Comparison of ENCODE assay signal across 11 mouse cellular contexts in the genomic region with DNA sequence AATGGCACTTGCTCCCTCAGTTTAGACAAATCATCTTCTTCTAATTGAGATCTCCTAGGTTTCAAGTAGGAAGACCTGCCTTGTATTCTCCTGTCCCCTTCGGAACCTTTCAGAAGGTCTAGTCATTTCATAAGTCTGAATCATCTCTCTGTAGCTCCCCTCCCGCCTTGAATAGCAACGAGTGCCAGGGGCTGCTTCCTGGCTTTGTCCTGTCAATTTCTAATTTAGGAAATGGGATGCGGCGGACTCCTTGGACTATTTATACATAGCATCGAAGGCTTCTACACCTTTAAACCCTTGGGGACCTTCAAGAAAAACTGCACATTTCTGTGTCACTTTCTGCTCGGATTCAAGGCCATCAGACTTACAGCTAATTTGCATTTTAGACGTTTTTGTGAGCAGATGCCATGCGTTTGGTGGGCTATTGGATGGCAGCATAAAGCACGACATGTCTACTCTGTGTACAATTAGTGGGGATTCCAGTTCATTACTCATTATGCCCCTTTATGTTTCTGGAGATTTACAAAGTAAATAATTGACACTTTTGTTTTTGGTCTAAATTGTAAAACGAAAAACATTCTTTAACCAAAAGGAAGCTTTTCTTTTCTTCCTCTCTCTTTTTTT.
DNase-seq lines count a peak whose midpoint lies in the region; ATAC-seq and TF ChIP-seq lines count a peak whose summit lies in the region.
"Had no signal": no experiment of that assay in that cellular context is flagged by ENCODE, and none has a peak within 500 bp of the region (broad histone marks: within the 10 kb centered on the region; RNA-seq: fewer than 3 reads in every experiment).

No protein-coding gene starts in this region.

- no peak for TF ChIP-seq POLR2A in lung, adult 2 months (IDR thresholded peaks at IDR 0.05; ENCODE audit: borderline replicate concordance, extremely low read depth, low read depth, low read length)

- TF ChIP-seq CTCF in lung, adult 2 months (IDR thresholded peaks at IDR 0.05; ENCODE audit: insufficient read depth, low read length) = no peak

- H3K36me3 ChIP-seq in heart, embryonic 12.5 days = no peaks in the 10 kb centered on the region
- H3K36me3 ChIP-seq in forebrain, embryonic 14.5 days (ENCODE audit: control insufficient read depth, insufficient read depth, low read length) = no peaks in the 10 kb centered on the region
- H3K36me3 ChIP-seq: liver, embryonic 15.5 days; neural tube, embryonic 12.5 days had no signal

- H3K27ac ChIP-seq in heart, embryonic 12.5 days (ENCODE audit: poor library complexity, severe bottlenecking) = no peak overlapping the region
- H3K27ac ChIP-seq in forebrain, embryonic 14.5 days (ENCODE audit: low read depth, low read length) = 0 out of 2 replicates have a peak overlapping the region, but pooled peaks have one; percentile 2
- H3K27ac ChIP-seq: heart, adult 2 months; liver, embryonic 15.5 days; neural tube, embryonic 12.5 days had no signal

- no peaks in the 10 kb centered on the region for H3K4me1 ChIP-seq in heart, embryonic 12.5 days (replicated peaks)
- no peaks in the 10 kb centered on the region for H3K4me1 ChIP-seq in lung, adult 2 months (ENCODE audit: control insufficient read depth, insufficient read depth, low read length)
- peaks cover 9% of the 10 kb centered on the region; the same call in 1 of the 2 replicates for H3K4me1 ChIP-seq in forebrain, embryonic 14.5 days (ENCODE audit: control insufficient read depth, insufficient read depth, low read length)
- H3K4me1 ChIP-seq: liver, embryonic 15.5 days; neural tube, embryonic 12.5 days had no signal

- H3K4me2 ChIP-seq in heart, embryonic 12.5 days = peak overlapping the region; percentile 26; the same call in 1 of the 2 replicates
- H3K4me2 ChIP-seq in forebrain, embryonic 14.5 days (ENCODE audit: low read length) = peak overlapping the region; percentile 39
- H3K4me2 ChIP-seq: liver, embryonic 15.5 days; neural tube, embryonic 12.5 days had no signal

- no peaks in the 10 kb centered on the region for H3K27me3 ChIP-seq in heart, embryonic 12.5 days (replicated peaks)
- no peaks in the 10 kb centered on the region for H3K27me3 ChIP-seq in forebrain, embryonic 14.5 days (replicated peaks; ENCODE audit: control insufficient read depth, insufficient read depth, low read length)
- H3K27me3 ChIP-seq: liver, embryonic 15.5 days; neural tube, embryonic 12.5 days had no signal

- no peaks in the 10 kb centered on the region for H3K9me3 ChIP-seq in heart, embryonic 12.5 days (replicated peaks)
- H3K9me3 ChIP-seq in forebrain, embryonic 14.5 days (replicated peaks; ENCODE audit: control insufficient read depth, low read length) = no peaks in the 10 kb centered on the region
- H3K9me3 ChIP-seq: liver, embryonic 15.5 days; neural tube, embryonic 12.5 days had no signal

- no peak for DNase-seq in heart, adult 18-20 months
- DNase-seq in lung, postnatal 4 days = peak; percentile 6 to 18
- DNase-seq in lung, adult 2 months = no peak
- peak; percentile 75 for DNase-seq in forebrain, embryonic 14.5 days (ENCODE audit: low spot score)
- peak; percentile 40 to 72 for DNase-seq in kidney, postnatal 25 days
- DNase-seq: right cerebral cortex, postnatal 14 days had no signal

- ATAC-seq in heart, embryonic 12.5 days (ENCODE audit: insufficient number of reproducible peaks, low FRiP score) = no peak
- peak; percentile 87 for ATAC-seq in forebrain, embryonic 14.5 days
- ATAC-seq in megakaryocyte, adult 5-6 weeks (ENCODE audit: poor library complexity, severe bottlenecking) = no peak

- no peak overlapping the region for H3K9ac ChIP-seq in heart, embryonic 12.5 days
- H3K9ac ChIP-seq in forebrain, embryonic 14.5 days (ENCODE audit: low read length) = no peak overlapping the region
- H3K9ac ChIP-seq: liver, embryonic 15.5 days; neural tube, embryonic 12.5 days had no signal

- 46% methylated on average over 11 of the region's 11 CpGs for WGBS in heart, embryonic 12.5 days
- WGBS in lung, adult 2 months = 37% methylated on average over 11 of the region's 11 CpGs
- WGBS in forebrain, embryonic 14.5 days = 11% methylated on average over 11 of the region's 11 CpGs

- no peak overlapping the region for H3K4me3 ChIP-seq in heart, embryonic 12.5 days
- no peak overlapping the region for H3K4me3 ChIP-seq in lung, adult 2 months (replicated peaks; ENCODE audit: extremely low read depth, low read depth, low read length)
- no peak overlapping the region for H3K4me3 ChIP-seq in forebrain, embryonic 14.5 days (ENCODE audit: low read depth, low read length)
- H3K4me3 ChIP-seq: heart, adult 2 months; liver, embryonic 15.5 days; neural tube, embryonic 12.5 days had no signal

Comparison
In these comparisons a context has a peak if more than half of its experiments do, and no peak if none do; other contexts are left out.
1. DNase-seq: peak in lung, postnatal 4 days (2 of 2), forebrain, embryonic 14.5 days (single experiment) and kidney, postnatal 25 days (2 of 2); none in heart, adult 18-20 months (0 of 2) and lung, adult 2 months (single experiment).